Mouse (Mus musculus): ENCODE measurements around the gene Snx4.

GRCm38 (mm10) chr16:33295321-33295720 is 44.1 kb downstream of the Snx4 start:
- TF ChIP-seq CTCF (IDR thresholded peaks at IDR 0.05; ENCODE audit: control insufficient read depth, insufficient read depth, insufficient replicate concordance, low read depth, low read length) (no peak), POLR2A (IDR thresholded peaks at IDR 0.05; ENCODE audit: control insufficient read depth, low read depth, low read length) (no peak)
